Mouse (Mus musculus): ENCODE results near the gene Mfsd2b. TPM values are rescaled to one million over a fixed set of nuclear protein-coding genes. Genes with fewer than 3 reads are reported as not detected.

Gene Mfsd2b
- total RNA-seq, 2 experiments from 2014 or later: 0.81 to 1.0 TPM

- intact Hi-C loops (cut with DNase I): loop anchor here (5.0 kb wide), 1 partner anchor 77 kb away; the partner anchor contains the start of gene Atad2b
- no peak for DNase-seq (ENCODE audit: low spot score in 2 of 2)
These were observed 34.1 kb downstream of the Mfsd2b start for GRCm38 (mm10) chr12:4840010-4840409.

GRCm38 (mm10) chr12:4836959-4837358 lies 37.2 kb downstream of the Mfsd2b start:
- no peak for DNase-seq (ENCODE audit: low spot score in 2 of 2)
- intact Hi-C loops (cut with DNase I): no loop called here

- intact Hi-C loops (cut with DNase I): no loop called here
- no peak for DNase-seq (ENCODE audit: low spot score in 2 of 2)
These were observed 46.9 kb downstream of the Mfsd2b start for GRCm38 (mm10) chr12:4827256-4827655.

- peak; percentile 96 to 98 for DNase-seq (ENCODE audit: low spot score in 2 of 2)
- intact Hi-C loops (cut with DNase I): no loop called here
These were observed 56.6 kb downstream of the Mfsd2b start, which contains the start of gene Sf3b6 for GRCm38 (mm10) chr12:4817361-4818101. TSS of gene Sf3b6 (plus strand) at chr12:4817544.

- intact Hi-C loops (cut with DNase I): no loop called here
- DNase-seq (ENCODE audit: low spot score in 2 of 2): no peak
These were observed 57.3 kb downstream of the Mfsd2b start for GRCm38 (mm10) chr12:4816680-4817360.

GRCm38 (mm10) chr12:4813636-4814035 lies 60.5 kb downstream of the Mfsd2b start:
- intact Hi-C loops (cut with DNase I): no loop called here
- DNase-seq (ENCODE audit: low spot score in 2 of 2): no peak

Other genes with a start within 250 kb of the Mfsd2b start
- 1 to 10 TPM; 1.1 to 1.8 TPM for gene Fam228a, start 135.9 kb downstream of the Mfsd2b start, total RNA-seq (2021)
- gene Pfn4, start 105.3 kb downstream of the Mfsd2b start, total RNA-seq (2021): 10 to 100 TPM; 11.3 to 13.0 TPM
- gene Fam228b, start 105.1 kb downstream of the Mfsd2b start, total RNA-seq (2021): 10 to 100 TPM; 19.3 to 25.0 TPM
- 10 to 100 TPM; 85.2 to 88.0 TPM for gene Sf3b6, start 56.8 kb downstream of the Mfsd2b start, total RNA-seq (2021)
- 10 to 100 TPM; 63.5 to 91.4 TPM for gene Fkbp1b, start 32.8 kb downstream of the Mfsd2b start, total RNA-seq (2021)
- 10 to 100 TPM; 10.6 to 11.5 TPM for gene Wdcp, start 31.1 kb downstream of the Mfsd2b start, total RNA-seq (2021)
- gene Ubxn2a, start 33.3 kb upstream of the Mfsd2b start, total RNA-seq (2021): 10 to 100 TPM; 43.5 to 45.7 TPM
- gene Atad2b, start 43.0 kb upstream of the Mfsd2b start, total RNA-seq (2021): 10 to 100 TPM; 24.6 to 24.7 TPM

Data from left cerebral cortex, postnatal 14 days (tissue).